Mouse (Mus musculus) forebrain, embryonic 11.5 days (tissue): ENCODE measurements around the gene Ap1b1. TPM values are rescaled to one million over a fixed set of nuclear protein-coding genes. Genes with fewer than 3 reads are reported as not detected.
A peak's percentile ranks its signal among the peaks of the same experiment; 100 is the strongest.

Experiments used
- ATAC-seq: fragments of 200-750 bp; cut with Nextera tagmentation; replicated peaks from 2 replicates; pipeline ENCODE4 v1.8.0; 2017; ENCODE audit warnings: moderate TSS enrichment; ENCODE audit not compliant: low FRiP score
- DNase-seq: peaks from one replicate; pipeline ENCODE4 v3.0.0-alpha.2; 2017; ENCODE audit warnings: low spot score
- H3K27ac ChIP-seq: fragments of 300-500 bp; sonication (generic); 2 replicates; pipeline ENCODE4 v1.5.1; 2014; ENCODE audit warnings: low read depth, low read length
- H3K27me3 ChIP-seq: fragments of 300-500 bp; sonication (generic); 2 replicates; pipeline ENCODE4 v1.6.1; 2014; ENCODE audit warnings: mild to moderate bottlenecking, low read length, mixed read lengths; ENCODE audit not compliant: control insufficient read depth, insufficient read depth
- H3K36me3 ChIP-seq: fragments of 300-500 bp; sonication (generic); 2 replicates; pipeline ENCODE4 v1.6.1; 2014; ENCODE audit warnings: mild to moderate bottlenecking, low read length, moderate library complexity, mixed read lengths; ENCODE audit not compliant: control insufficient read depth, insufficient read depth
- H3K4me1 ChIP-seq: fragments of 300-500 bp; sonication (generic); replicated peaks from 2 replicates; pipeline ENCODE4 v1.6.1; 2014; ENCODE audit warnings: low read length, mixed read lengths; ENCODE audit not compliant: control insufficient read depth, insufficient read depth
- H3K4me2 ChIP-seq: fragments of 300-500 bp; sonication (generic); 2 replicates; pipeline ENCODE4 v1.6.1; 2014; ENCODE audit warnings: low read depth, mild to moderate bottlenecking, low read length, moderate library complexity, mixed read lengths; ENCODE audit not compliant: severe bottlenecking
- H3K4me3 ChIP-seq: fragments of 300-500 bp; sonication (generic); 2 replicates; pipeline ENCODE4 v1.5.1; 2014; ENCODE audit warnings: low read depth, low read length
- H3K9ac ChIP-seq: fragments of 300-500 bp; sonication (generic); 2 replicates; pipeline ENCODE4 v1.6.1; 2014; ENCODE audit warnings: low read length
- H3K9me3 ChIP-seq: fragments of 300-500 bp; sonication (generic); 2 replicates; pipeline ENCODE4 v1.6.1; 2016; ENCODE audit warnings: low read length, mixed read lengths; ENCODE audit not compliant: control insufficient read depth
- WGBS: fragments of 180-500 bp; shearing (Covaris S2); extraction: QIAGEN DNeasy Blood & Tissue Kit; methylation state at CpG from one replicate; pipeline ENCODE4 v1.1.7; 2014; 5-methylcytosine and 5-hydroxymethylcytosine counted together
- polyA plus RNA-seq: library from polyadenylated mRNA; unstranded; fragments of >200 nt; fragmentation: Nextera tagmentation; extraction: Ambion mirVana; gene quantifications from 2 replicates; pipeline ENCODE4 v1.2.1, GENCODE M21; 2014

Ap1b1 gene
- polyA plus RNA-seq, 1 experiment from 2014 or later = 59.2 TPM

GRCm38 (mm10) chr11:4974376-4975122 is 12.1 kb upstream of the Ap1b1 start:
- ATAC-seq = no peak
- 79% methylated on average over 11 of the region's 11 CpGs for WGBS

GRCm38 (mm10) chr11:4975623-4976022 is 11.0 kb upstream of the Ap1b1 start:
- ATAC-seq = 0 out of 2 replicates have a peak, but pooled peaks have one; percentile 33

More at GRCm38 (mm10) chr11:4974376-4975122, 12.1 kb upstream of the Ap1b1 start:
- Histone ChIP-seq H3K4me2 (no peak overlapping the region), H3K27me3 (no peaks in the 10 kb centered on the region), H3K4me3 (no peak overlapping the region), H3K4me1 (no peaks in the 10 kb centered on the region), H3K27ac (no peak overlapping the region), H3K9ac (no peak overlapping the region), H3K36me3 (no peaks in the 10 kb centered on the region), H3K9me3 (no peaks in the 10 kb centered on the region)
- DNase-seq = no peak

GRCm38 (mm10) chr11:4983010-4983409 is 3.6 kb upstream of the Ap1b1 start:
- H3K4me1 ChIP-seq = peaks cover 6% of the 10 kb centered on the region; the same call in 1 of the 2 replicates
- H3K9me3 ChIP-seq = no peaks in the 10 kb centered on the region
- no peaks in the 10 kb centered on the region for H3K27me3 ChIP-seq
- WGBS = 80% methylated on average over 3 of the region's 3 CpGs
- H3K9ac ChIP-seq = no peak overlapping the region
- no peak overlapping the region for H3K4me2 ChIP-seq
- DNase-seq (no peak), ATAC-seq (no peak)
- no peak overlapping the region for H3K4me3 ChIP-seq
- no peaks in the 10 kb centered on the region for H3K36me3 ChIP-seq
- no peak overlapping the region for H3K27ac ChIP-seq

More at GRCm38 (mm10) chr11:4975623-4976022, 11.0 kb upstream of the Ap1b1 start:
- Histone ChIP-seq H3K4me1 (no peaks in the 10 kb centered on the region), H3K4me3 (no peak overlapping the region), H3K27ac (no peak overlapping the region), H3K36me3 (no peaks in the 10 kb centered on the region), H3K9me3 (no peaks in the 10 kb centered on the region), H3K4me2 (peak overlapping the region; percentile 26; the same call in 1 of the 2 replicates), H3K9ac (no peak overlapping the region), H3K27me3 (no peaks in the 10 kb centered on the region)
- 5% methylated on average over 14 of the region's 14 CpGs for WGBS
- peak; percentile 80 for DNase-seq

GRCm38 (mm10) chr11:4983538-4983937 is 3.1 kb upstream of the Ap1b1 start:
- WGBS = 75% methylated on average over 2 of the region's 2 CpGs
- no peak overlapping the region for H3K4me2 ChIP-seq
- no peaks in the 10 kb centered on the region for H3K9me3 ChIP-seq
- no peaks in the 10 kb centered on the region for H3K36me3 ChIP-seq
- H3K4me1 ChIP-seq = peaks cover 7% of the 10 kb centered on the region; the same call in 1 of the 2 replicates
- no peak overlapping the region for H3K9ac ChIP-seq
- ATAC-seq (no peak), DNase-seq (no peak)
- H3K4me3 ChIP-seq = no peak overlapping the region
- H3K27ac ChIP-seq = no peak overlapping the region
- no peaks in the 10 kb centered on the region for H3K27me3 ChIP-seq

- Histone ChIP-seq H3K36me3 (no peaks in the 10 kb centered on the region), H3K9ac (no peak overlapping the region), H3K27ac (no peak overlapping the region), H3K4me3 (no peak overlapping the region), H3K4me1 (peaks cover 7% of the 10 kb centered on the region; the same call in 1 of the 2 replicates), H3K27me3 (no peaks in the 10 kb centered on the region), H3K4me2 (0 out of 2 replicates have a peak overlapping the region, but pooled peaks have one; percentile 19), H3K9me3 (no peaks in the 10 kb centered on the region)
- ATAC-seq = no peak
- DNase-seq = no peak
- 3% methylated on average over 5 of the region's 5 CpGs for whole genome bisulfite sequencing
Observed at GRCm38 (mm10) chr11:4984249-4984648, 2.4 kb upstream of the Ap1b1 start.

- no peaks in the 10 kb centered on the region for H3K36me3 ChIP-seq
- H3K4me3 ChIP-seq = no peak overlapping the region
- no peak overlapping the region for H3K9ac ChIP-seq
- DNase-seq = no peak
- H3K9me3 ChIP-seq = no peaks in the 10 kb centered on the region
- no peak overlapping the region for H3K27ac ChIP-seq
- no peaks in the 10 kb centered on the region for H3K27me3 ChIP-seq
- WGBS = 83% methylated on average over 3 of the region's 3 CpGs
- ATAC-seq = no peak
- peaks cover 7% of the 10 kb centered on the region; the same call in 1 of the 2 replicates for H3K4me1 ChIP-seq
- no peak overlapping the region for H3K4me2 ChIP-seq
Observed at GRCm38 (mm10) chr11:4984799-4985198, 1.8 kb upstream of the Ap1b1 start.

- Histone ChIP-seq H3K4me1 (peaks cover 7% of the 10 kb centered on the region; the same call in 1 of the 2 replicates), H3K9me3 (no peaks in the 10 kb centered on the region), H3K9ac (peak overlapping the region; percentile 68), H3K27me3 (no peaks in the 10 kb centered on the region), H3K36me3 (no peaks in the 10 kb centered on the region; the same call in 1 of the 2 replicates), H3K4me3 (peak overlapping the region; percentile 71), H3K4me2 (peak overlapping the region; percentile 95), H3K27ac (no peak overlapping the region)
- no peak for DNase-seq
- ATAC-seq = no peak
- 57% methylated on average over 11 of the region's 11 CpGs for WGBS
Observed at GRCm38 (mm10) chr11:4987487-4987852, 846 bp downstream of the Ap1b1 start.

GRCm38 (mm10) chr11:4989187-4989586 is 2.6 kb downstream of the Ap1b1 start:
- WGBS = 91% methylated on average over 3 of the region's 3 CpGs
- no peak for ATAC-seq

More at GRCm38 (mm10) chr11:4989187-4989586, 2.6 kb downstream of the Ap1b1 start:
- Histone ChIP-seq H3K27me3 (no peaks in the 10 kb centered on the region), H3K27ac (no peak overlapping the region), H3K36me3 (no peaks in the 10 kb centered on the region; the same call in 1 of the 2 replicates), H3K9ac (no peak overlapping the region), H3K4me3 (no peak overlapping the region), H3K4me1 (peaks cover 7% of the 10 kb centered on the region; the same call in 1 of the 2 replicates), H3K4me2 (no peak overlapping the region), H3K9me3 (no peaks in the 10 kb centered on the region)
- no peak for DNase-seq
